Mouse (Mus musculus): Measurements from ENCODE around the gene Emp2. TPM values are rescaled to one million over a fixed set of nuclear protein-coding genes. Genes with fewer than 3 reads are reported as not detected.
A peak's percentile ranks its signal among the peaks of the same experiment; 100 is the strongest.

The Emp2 gene
- 5.2 and 5.6 TPM in 2 replicates for polyA plus RNA-seq (2016; fragmentation: Nextera tagmentation; extraction: Ambion mirVana)

- Histone ChIP-seq H3K36me3 (no peaks in the 10 kb centered on the region), H3K9ac (peak within 1 kb of the TSS; percentile 55), H3K4me2 (replicated peaks) (peak within 1 kb of the TSS; percentile 89), H3K27me3 (peaks cover 30% of the 10 kb centered on the region), H3K4me1 (peaks cover 5% of the 10 kb centered on the region; the same call in 1 of the 2 replicates), H3K9me3 (replicated peaks) (no peaks in the 10 kb centered on the region), H3K4me3 (peak within 1 kb of the TSS; percentile 46), H3K27ac (no peak within 1 kb of the TSS)
- WGBS, result 1% methylated on average over 39 of the region's 40 CpGs
- ATAC-seq (ENCODE audit: low FRiP score), result peak; percentile 64
Observed at GRCm38 (mm10) chr16:10313646-10314088, at the start of gene Emp2. Gene Emp2, minus strand, starts transcription at chr16:10313968.

DNA sequence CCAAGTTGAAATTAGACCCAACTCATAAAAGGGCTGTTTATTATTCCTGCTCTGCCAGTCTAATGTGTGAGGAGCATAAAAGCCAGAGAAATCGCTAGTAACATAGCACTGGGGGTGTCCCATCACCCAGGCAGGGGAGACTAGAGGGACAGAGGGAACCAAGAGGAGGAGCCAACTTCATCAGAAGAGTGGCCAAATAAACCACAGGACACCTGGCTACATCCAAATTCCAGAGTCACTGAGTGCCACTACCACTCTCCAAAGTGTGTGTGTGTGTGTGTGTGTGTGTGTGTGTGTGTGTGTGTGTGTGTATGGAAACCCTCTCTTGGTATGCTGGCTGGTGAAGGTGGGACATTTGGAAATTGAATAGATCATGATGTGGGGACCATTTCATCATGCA lies 49.3 kb upstream of the Emp2 start:
- Histone ChIP-seq H3K4me2 (replicated peaks) (no peak overlapping the region), H3K27me3 (0 out of 2 replicates have a peak, but pooled peaks cover 4% of the 10 kb centered on the region), H3K27ac (no peak overlapping the region), H3K36me3 (no peaks in the 10 kb centered on the region), H3K4me3 (no peak overlapping the region), H3K4me1 (0 out of 2 replicates have a peak, but pooled peaks cover 3% of the 10 kb centered on the region), H3K9ac (no peak overlapping the region), H3K9me3 (replicated peaks) (no peaks in the 10 kb centered on the region)
- WGBS, result 61% methylated on average over 1 of the region's 1 CpGs
- no peak for ATAC-seq (ENCODE audit: low FRiP score)

- ATAC-seq (ENCODE audit: low FRiP score), result no peak
- no peak overlapping the region for H3K4me3 ChIP-seq
- no peak overlapping the region for H3K27ac ChIP-seq
- 0 out of 2 replicates have a peak, but pooled peaks cover 5% of the 10 kb centered on the region for H3K4me1 ChIP-seq
- H3K36me3 ChIP-seq, result no peaks in the 10 kb centered on the region
- no peak overlapping the region for H3K4me2 ChIP-seq (replicated peaks)
- no peaks in the 10 kb centered on the region for H3K9me3 ChIP-seq (replicated peaks)
- H3K27me3 ChIP-seq, result 0 out of 2 replicates have a peak, but pooled peaks cover 4% of the 10 kb centered on the region
- 88% methylated on average over 6 of the region's 6 CpGs for WGBS
- H3K9ac ChIP-seq, result no peak overlapping the region
Observed at GRCm38 (mm10) chr16:10359241-10359640, 45.5 kb upstream of the Emp2 start.

DNA sequence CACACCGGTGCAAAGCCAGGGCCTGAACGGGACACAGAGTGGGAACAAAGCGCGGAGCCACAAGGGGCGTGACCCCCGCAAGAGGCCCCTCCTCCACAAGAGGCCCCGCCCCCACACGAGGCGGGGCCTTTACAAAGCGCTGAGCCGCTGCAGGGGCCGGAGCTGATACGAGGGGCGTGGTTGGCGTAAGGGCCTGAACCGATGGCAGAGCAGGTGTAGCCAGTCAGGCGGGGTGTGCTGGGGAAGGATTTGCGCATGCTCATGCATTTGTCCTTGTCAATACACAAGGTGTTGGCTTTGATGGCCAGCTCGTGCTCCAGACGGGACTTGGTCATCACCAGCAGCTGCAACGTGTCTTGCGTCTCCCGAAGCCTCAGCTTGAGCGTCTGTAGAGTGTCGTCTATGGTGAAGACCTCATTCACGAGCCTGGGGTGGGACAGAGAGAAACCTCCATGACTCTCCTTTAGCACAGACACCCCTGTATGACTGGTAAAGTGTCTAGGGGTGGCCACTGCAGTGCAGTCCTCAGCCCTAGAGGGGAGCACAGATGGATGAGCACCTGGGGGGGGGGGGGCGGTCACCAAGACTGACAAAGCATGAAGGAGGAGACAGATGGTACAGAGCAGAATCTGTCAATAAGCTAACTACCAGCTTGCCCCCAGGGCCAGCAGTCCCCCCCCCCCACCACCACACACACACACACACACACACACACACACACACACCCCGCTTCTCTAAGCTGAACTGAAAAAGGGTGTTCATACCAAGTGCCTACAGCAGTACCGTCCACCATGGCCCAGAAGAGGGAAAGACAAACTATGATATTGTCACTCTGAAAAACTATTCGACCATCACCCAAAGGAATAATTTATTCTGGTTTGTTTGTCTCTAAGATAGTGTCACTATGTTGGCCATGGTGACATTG lies 44.5 kb upstream of the Emp2 start:
- H3K36me3 ChIP-seq, result no peaks in the 10 kb centered on the region
- peak; percentile 93 for ATAC-seq (ENCODE audit: low FRiP score)
- H3K9ac ChIP-seq, result no peak overlapping the region
- 17% methylated on average over 30 of the region's 30 CpGs for WGBS
- H3K4me2 ChIP-seq (replicated peaks), result peak overlapping the region; percentile 50
- H3K9me3 ChIP-seq (replicated peaks), result no peaks in the 10 kb centered on the region
- no peak overlapping the region for H3K27ac ChIP-seq
- 0 out of 2 replicates have a peak, but pooled peaks cover 5% of the 10 kb centered on the region for H3K4me1 ChIP-seq
- 0 out of 2 replicates have a peak, but pooled peaks cover 4% of the 10 kb centered on the region for H3K27me3 ChIP-seq
- H3K4me3 ChIP-seq, result peak overlapping the region; percentile 4

GRCm38 (mm10) chr16:10355004-10355403 lies 41.2 kb upstream of the Emp2 start:
- Histone ChIP-seq H3K27ac (no peak overlapping the region), H3K4me1 (0 out of 2 replicates have a peak, but pooled peaks cover 5% of the 10 kb centered on the region), H3K4me3 (no peak overlapping the region), H3K36me3 (no peaks in the 10 kb centered on the region), H3K9ac (no peak overlapping the region), H3K27me3 (no peaks in the 10 kb centered on the region), H3K4me2 (replicated peaks) (no peak overlapping the region), H3K9me3 (replicated peaks) (no peaks in the 10 kb centered on the region)
- no peak for ATAC-seq (ENCODE audit: low FRiP score)

GRCm38 (mm10) chr16:10351050-10351636 lies 37.4 kb upstream of the Emp2 start:
- WGBS, result 64% methylated on average over 9 of the region's 9 CpGs
- H3K9me3 ChIP-seq (replicated peaks), result no peaks in the 10 kb centered on the region

DNA sequence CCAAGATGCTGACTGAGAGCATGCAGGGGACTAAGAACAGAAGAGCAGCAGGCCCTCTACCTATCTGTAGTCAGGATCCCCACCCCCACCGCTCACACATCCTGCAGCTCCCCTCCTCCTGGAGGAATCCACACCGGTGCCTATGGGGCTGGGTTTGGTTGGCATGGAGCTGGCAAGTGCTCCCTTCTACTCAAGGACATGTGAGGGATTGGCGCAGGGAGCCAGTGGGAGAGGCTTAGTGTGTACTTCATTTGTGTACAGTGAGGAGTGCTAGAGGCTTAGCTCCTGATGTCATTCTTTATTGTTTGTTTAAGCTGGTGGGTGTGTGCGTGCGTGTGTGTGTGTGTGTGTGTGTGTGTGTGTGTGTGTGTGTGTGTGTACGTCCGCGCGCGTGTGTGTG lies 36.1 kb upstream of the Emp2 start:
- 80% methylated on average over 10 of the region's 10 CpGs for WGBS
- no peaks in the 10 kb centered on the region for H3K9me3 ChIP-seq (replicated peaks)
- no peak for ATAC-seq (ENCODE audit: low FRiP score)
- H3K27me3 ChIP-seq, result no peaks in the 10 kb centered on the region
- 0 out of 2 replicates have a peak, but pooled peaks cover under 1% of the 10 kb centered on the region for H3K4me1 ChIP-seq
- H3K9ac ChIP-seq, result no peak overlapping the region
- no peaks in the 10 kb centered on the region for H3K36me3 ChIP-seq
- H3K27ac ChIP-seq, result no peak overlapping the region
- H3K4me2 ChIP-seq (replicated peaks), result no peak overlapping the region
- no peak overlapping the region for H3K4me3 ChIP-seq

More at GRCm38 (mm10) chr16:10351050-10351636, 37.4 kb upstream of the Emp2 start:
- ATAC-seq (ENCODE audit: low FRiP score), result no peak
- Histone ChIP-seq H3K4me3 (no peak overlapping the region), H3K9ac (no peak overlapping the region), H3K36me3 (no peaks in the 10 kb centered on the region), H3K4me1 (no peaks in the 10 kb centered on the region), H3K27me3 (no peaks in the 10 kb centered on the region), H3K4me2 (replicated peaks) (no peak overlapping the region), H3K27ac (no peak overlapping the region)

GRCm38 (mm10) chr16:10349436-10349835 lies 35.7 kb upstream of the Emp2 start:
- H3K27ac ChIP-seq, result no peak overlapping the region
- no peak for ATAC-seq (ENCODE audit: low FRiP score)
- no peak overlapping the region for H3K4me3 ChIP-seq
- H3K4me1 ChIP-seq, result 0 out of 2 replicates have a peak, but pooled peaks cover 3% of the 10 kb centered on the region
- no peak overlapping the region for H3K9ac ChIP-seq
- no peak overlapping the region for H3K4me2 ChIP-seq (replicated peaks)
- no peaks in the 10 kb centered on the region for H3K27me3 ChIP-seq
- WGBS, result 64% methylated on average over 5 of the region's 5 CpGs
- no peaks in the 10 kb centered on the region for H3K9me3 ChIP-seq (replicated peaks)
- no peaks in the 10 kb centered on the region for H3K36me3 ChIP-seq

DNA sequence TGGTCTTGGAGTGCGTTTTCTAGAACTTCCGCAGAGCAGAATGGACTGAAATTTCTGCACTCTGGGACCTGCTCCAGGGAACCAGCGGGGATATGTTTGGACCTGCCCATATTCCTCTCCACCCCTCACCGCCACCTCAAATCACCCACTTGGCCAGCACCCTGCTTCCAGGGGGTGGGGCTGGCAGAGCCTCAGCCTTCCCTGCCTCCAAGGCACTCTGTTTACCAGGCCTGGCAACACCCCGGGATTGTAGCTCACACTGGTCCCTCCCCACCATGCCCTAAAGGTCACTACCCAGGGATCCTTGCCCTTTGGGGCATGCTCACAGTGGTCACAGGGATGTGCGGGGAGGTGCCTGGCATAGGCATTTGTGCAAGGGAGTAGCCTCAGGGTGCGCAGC lies 33.8 kb upstream of the Emp2 start:
- H3K27ac ChIP-seq, result no peak overlapping the region
- H3K4me2 ChIP-seq (replicated peaks), result no peak overlapping the region
- H3K27me3 ChIP-seq, result no peaks in the 10 kb centered on the region
- no peak overlapping the region; the same call in 1 of the 2 replicates for H3K9ac ChIP-seq
- ATAC-seq (ENCODE audit: low FRiP score), result no peak
- no peak overlapping the region for H3K4me3 ChIP-seq
- no peaks in the 10 kb centered on the region for H3K36me3 ChIP-seq
- WGBS, result 90% methylated on average over 7 of the region's 7 CpGs
- H3K9me3 ChIP-seq (replicated peaks), result no peaks in the 10 kb centered on the region
- H3K4me1 ChIP-seq, result 0 out of 2 replicates have a peak, but pooled peaks cover 3% of the 10 kb centered on the region

DNA sequence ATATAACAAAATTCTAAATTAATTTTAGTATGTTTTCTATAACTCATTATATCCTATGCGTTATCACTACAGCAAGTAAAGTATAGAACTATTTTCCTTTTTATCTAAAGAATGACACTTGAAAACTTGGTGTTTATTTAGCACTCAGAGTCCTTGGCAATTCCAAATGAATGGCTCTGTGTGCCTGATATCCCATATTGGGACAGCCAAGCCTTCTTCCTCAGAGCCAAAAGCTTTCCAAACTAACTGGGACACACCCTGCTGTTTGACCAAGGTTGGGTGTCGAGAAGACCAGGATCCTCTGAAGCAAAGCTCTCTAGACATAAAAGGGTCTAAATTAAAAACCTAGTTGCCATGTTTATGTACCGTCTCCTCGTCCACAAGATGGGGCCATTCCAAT lies 27.3 kb upstream of the Emp2 start:
- Histone ChIP-seq H3K27ac (no peak overlapping the region), H3K4me2 (replicated peaks) (no peak overlapping the region), H3K9me3 (replicated peaks) (no peaks in the 10 kb centered on the region), H3K9ac (no peak overlapping the region), H3K27me3 (no peaks in the 10 kb centered on the region), H3K4me3 (no peak overlapping the region), H3K36me3 (no peaks in the 10 kb centered on the region), H3K4me1 (0 out of 2 replicates have a peak, but pooled peaks cover 3% of the 10 kb centered on the region)
- WGBS, result 70% methylated on average over 4 of the region's 4 CpGs
- ATAC-seq (ENCODE audit: low FRiP score), result no peak

GRCm38 (mm10) chr16:10339930-10340329 lies 26.2 kb upstream of the Emp2 start:
- Histone ChIP-seq H3K27ac (no peak overlapping the region), H3K27me3 (no peaks in the 10 kb centered on the region), H3K36me3 (no peaks in the 10 kb centered on the region), H3K4me1 (0 out of 2 replicates have a peak, but pooled peaks cover 3% of the 10 kb centered on the region), H3K9ac (no peak overlapping the region), H3K4me3 (no peak overlapping the region), H3K4me2 (replicated peaks) (no peak overlapping the region), H3K9me3 (replicated peaks) (no peaks in the 10 kb centered on the region)
- 93% methylated on average over 10 of the region's 10 CpGs for WGBS
- ATAC-seq (ENCODE audit: low FRiP score), result no peak

DNA sequence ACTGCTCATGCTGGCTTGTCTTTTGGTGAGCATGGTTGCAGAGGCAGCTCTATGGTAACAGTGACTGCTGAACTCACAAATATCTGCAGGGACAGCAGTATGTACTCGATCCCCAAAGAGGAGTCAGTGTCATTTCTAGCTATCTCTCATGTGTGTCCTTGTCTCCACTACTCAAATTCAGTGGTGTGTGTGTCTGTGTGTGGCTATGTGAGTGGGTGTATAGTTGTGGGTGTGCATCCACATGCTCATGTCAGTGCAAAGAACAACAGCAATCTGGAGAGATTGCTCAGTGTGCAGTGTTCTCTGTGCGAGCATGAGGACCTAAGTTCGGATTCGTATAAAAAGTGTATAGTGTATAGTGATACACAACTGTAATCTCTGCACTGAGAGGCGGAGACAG lies 24.8 kb upstream of the Emp2 start:
- WGBS, result 95% methylated on average over 5 of the region's 5 CpGs
- H3K27me3 ChIP-seq, result no peaks in the 10 kb centered on the region
- no peaks in the 10 kb centered on the region for H3K36me3 ChIP-seq
- no peak overlapping the region for H3K27ac ChIP-seq
- H3K9ac ChIP-seq, result no peak overlapping the region
- H3K4me1 ChIP-seq, result no peaks in the 10 kb centered on the region
- ATAC-seq (ENCODE audit: low FRiP score), result no peak
- no peaks in the 10 kb centered on the region for H3K9me3 ChIP-seq (replicated peaks)
- H3K4me2 ChIP-seq (replicated peaks), result no peak overlapping the region
- no peak overlapping the region for H3K4me3 ChIP-seq
